Mouse (Mus musculus) hindbrain, embryonic 16.5 days (tissue): ENCODE measurements around the gene Mxra8. TPM values are rescaled to one million over a fixed set of nuclear protein-coding genes. Genes with fewer than 3 reads are reported as not detected.

Experiments used
- ATAC-seq: fragments of 200-750 bp; cut with Nextera tagmentation; 2 replicates; pipeline ENCODE4 v1.8.0; 2017; ENCODE audit warnings: moderate TSS enrichment, moderate library complexity
- H3K27ac ChIP-seq: fragments of 300-500 bp; sonication (generic); 2 replicates; pipeline ENCODE4 v1.5.1; 2014; ENCODE audit warnings: low read depth, mild to moderate bottlenecking, control low read depth, low read length, moderate library complexity
- H3K27me3 ChIP-seq: fragments of 300-500 bp; sonication (generic); replicated peaks from 2 replicates; pipeline ENCODE4 v1.6.1; 2014; ENCODE audit warnings: low read length; ENCODE audit not compliant: control insufficient read depth, insufficient read depth
- H3K36me3 ChIP-seq: fragments of 300-500 bp; sonication (generic); 2 replicates; pipeline ENCODE4 v1.6.1; 2014; ENCODE audit warnings: mild to moderate bottlenecking, low read length, moderate library complexity, mixed read lengths; ENCODE audit not compliant: control insufficient read depth, insufficient read depth
- H3K4me1 ChIP-seq: fragments of 300-500 bp; sonication (generic); 2 replicates; pipeline ENCODE4 v1.6.1; 2014; ENCODE audit warnings: low read depth, low read length; ENCODE audit not compliant: control insufficient read depth, insufficient read depth
- H3K4me2 ChIP-seq: fragments of 300-500 bp; sonication (generic); 2 replicates; pipeline ENCODE4 v1.6.1; 2014; ENCODE audit warnings: mild to moderate bottlenecking, low read length, control low read depth, moderate library complexity
- H3K4me3 ChIP-seq: fragments of 300-500 bp; sonication (generic); 2 replicates; pipeline ENCODE4 v1.5.1; 2014; ENCODE audit warnings: mild to moderate bottlenecking, low read length, control low read depth, moderate library complexity
- H3K9ac ChIP-seq: fragments of 300-500 bp; sonication (generic); 2 replicates; pipeline ENCODE4 v1.6.1; 2014; ENCODE audit warnings: low read depth, mild to moderate bottlenecking, control low read depth, low read length, moderate library complexity
- H3K9me3 ChIP-seq: fragments of 300-500 bp; sonication (generic); 2 replicates; pipeline ENCODE4 v1.6.1; 2014; ENCODE audit warnings: mild to moderate bottlenecking, low read length, moderate library complexity; ENCODE audit not compliant: control insufficient read depth
- WGBS: fragments of 180-500 bp; shearing (Covaris S2); extraction: QIAGEN DNeasy Blood & Tissue Kit; methylation state at CpG from one replicate; pipeline ENCODE4 v1.1.7; 2014; 5-methylcytosine and 5-hydroxymethylcytosine counted together
- polyA plus RNA-seq: library from polyadenylated mRNA; unstranded; fragments of >200 nt; fragmentation: Nextera tagmentation; extraction: Ambion mirVana; gene quantifications from 2 replicates; pipeline ENCODE4 v1.2.1, GENCODE M21; 2015

The Mxra8 gene
- polyA plus RNA-seq = 35.7 and 36.5 TPM in 2 replicates

DNA sequence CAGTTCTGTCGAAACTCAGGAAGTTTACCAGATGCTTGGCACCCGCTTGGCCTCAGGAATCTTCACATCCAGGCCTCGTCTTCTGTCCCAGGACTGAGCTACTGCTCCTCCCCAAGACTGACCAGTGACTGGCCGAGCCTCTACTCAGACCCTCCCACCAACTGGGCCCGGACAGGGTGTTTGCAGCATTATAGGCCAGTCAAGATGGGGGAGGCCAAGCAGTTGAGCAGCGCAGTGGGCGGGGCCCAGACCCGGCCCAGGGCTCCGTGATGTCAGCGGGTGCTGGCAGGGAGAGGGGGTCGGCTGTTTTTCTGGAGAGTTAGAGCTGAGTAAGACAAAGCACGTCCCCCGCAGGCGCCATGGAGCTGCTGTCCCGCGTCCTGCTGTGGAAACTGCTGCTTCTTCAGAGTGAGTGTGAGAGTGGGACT is at the start of gene Mxra8:
TSS of gene Mxra8 (plus strand) at position 198 of the 428 bp plus-strand sequence.
- WGBS = 3% methylated on average over 16 of the region's 16 CpGs
- H3K36me3 ChIP-seq = no peaks in the 10 kb centered on the region
- ATAC-seq = peak; percentile 63
- peaks cover 9% of the 10 kb centered on the region; the same call in 1 of the 2 replicates for H3K4me1 ChIP-seq
- H3K4me2 ChIP-seq = peak within 1 kb of the TSS; percentile 65
- peak within 1 kb of the TSS; percentile 37 for H3K4me3 ChIP-seq
- no peaks in the 10 kb centered on the region for H3K27me3 ChIP-seq
- peak within 1 kb of the TSS; percentile 35; the same call in 1 of the 2 replicates for H3K27ac ChIP-seq
- H3K9ac ChIP-seq = peak within 1 kb of the TSS; percentile 36; the same call in 1 of the 2 replicates
- H3K9me3 ChIP-seq = no peaks in the 10 kb centered on the region

DNA sequence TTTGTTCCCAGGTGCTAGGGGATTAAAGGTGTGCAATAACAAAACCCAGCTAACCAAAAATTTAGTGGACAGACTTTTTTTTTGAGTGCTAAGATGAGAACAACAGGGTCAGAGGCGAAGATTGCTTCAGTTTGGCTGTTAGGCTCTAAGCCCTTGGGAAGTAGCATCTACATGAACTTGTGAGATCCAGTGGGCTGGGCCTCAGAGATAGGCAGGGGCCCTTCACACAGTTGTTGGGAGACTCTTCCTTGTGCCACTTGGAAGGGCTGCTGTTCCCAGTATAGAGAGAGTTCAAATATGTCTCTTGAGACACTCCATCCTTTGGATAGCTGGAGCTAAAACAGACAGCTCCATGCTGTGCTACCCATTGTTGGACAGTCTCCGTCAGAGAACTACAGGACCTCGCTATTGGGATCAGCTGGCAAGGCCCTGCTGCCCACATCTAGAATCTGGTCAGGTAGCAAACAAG is 49.4 kb upstream of the Mxra8 start, which contains the start of gene Ankrd65:
TSS of gene Ankrd65 (plus strand) at position 419 of the 469 bp plus-strand sequence.
- ATAC-seq = no peak
- Histone ChIP-seq H3K9ac (no peak within 1 kb of the TSS), H3K4me3 (no peak within 1 kb of the TSS), H3K27ac (no peak within 1 kb of the TSS), H3K36me3 (no peaks in the 10 kb centered on the region), H3K4me2 (no peak within 1 kb of the TSS), H3K27me3 (no peaks in the 10 kb centered on the region), H3K9me3 (no peaks in the 10 kb centered on the region), H3K4me1 (no peaks in the 10 kb centered on the region)
- WGBS = 64% methylated on average over 3 of the region's 3 CpGs

DNA sequence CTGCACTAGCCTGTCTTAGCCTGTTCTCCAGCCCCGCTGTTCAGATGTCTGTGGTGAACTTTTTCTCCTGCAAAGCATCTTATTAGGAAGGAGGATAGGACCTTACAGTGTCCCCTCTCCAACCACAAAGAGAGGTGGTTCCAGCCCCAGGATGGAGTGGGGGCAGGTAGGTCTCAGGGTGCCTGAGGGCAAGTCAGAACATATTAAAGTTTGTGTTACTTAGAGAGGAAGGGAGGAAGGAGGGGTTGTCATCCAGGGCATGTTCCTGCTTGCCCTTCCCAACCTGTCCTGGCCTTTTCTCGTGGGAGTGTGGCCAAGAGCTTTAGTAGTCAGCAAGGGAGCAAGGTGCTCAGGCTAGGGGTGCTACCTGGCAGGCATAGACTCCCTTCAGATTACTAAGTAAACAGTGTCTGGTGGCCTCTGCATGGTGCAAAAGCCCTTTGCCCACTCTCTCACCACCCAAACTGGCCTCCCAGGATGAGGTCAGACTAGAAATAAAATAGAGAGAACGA is 48.8 kb upstream of the Mxra8 start:
- no peak overlapping the region for H3K27ac ChIP-seq
- WGBS = 67% methylated on average over 3 of the region's 3 CpGs
- no peaks in the 10 kb centered on the region for H3K9me3 ChIP-seq

DNA sequence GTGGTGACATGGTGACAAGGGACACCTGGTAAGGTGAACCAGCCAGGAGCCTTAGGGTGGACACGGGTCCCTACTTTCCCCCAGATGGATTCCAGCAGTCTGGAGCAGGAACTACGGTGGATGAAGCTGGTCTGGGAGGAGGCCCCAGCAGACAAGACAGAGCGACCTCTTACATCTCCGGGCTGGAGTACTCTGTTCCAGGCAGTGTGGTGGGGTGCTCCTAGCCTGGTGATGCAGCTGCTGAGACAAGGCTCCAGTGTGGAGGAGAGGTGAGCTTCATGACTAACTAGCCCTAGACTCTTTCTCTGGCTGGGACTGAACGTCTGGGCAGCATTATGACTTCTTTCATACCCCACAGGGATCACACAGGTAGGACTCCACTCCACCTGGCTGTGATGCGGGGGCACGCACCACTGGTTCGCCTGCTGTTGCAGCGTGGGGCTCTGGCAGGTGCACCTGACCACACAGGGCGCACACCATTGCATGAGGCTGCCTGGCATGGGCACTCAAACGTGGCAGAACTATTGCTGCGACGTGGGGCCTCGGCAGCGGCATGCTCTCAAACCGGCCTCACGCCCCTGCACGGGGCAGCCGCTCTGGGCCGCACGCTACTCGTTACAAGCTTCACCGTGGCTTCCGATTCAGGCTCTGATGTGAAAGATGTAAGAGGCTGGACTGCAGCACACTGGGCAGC is 48.1 kb upstream of the Mxra8 start:
- no peak for ATAC-seq
- H3K36me3 ChIP-seq = no peaks in the 10 kb centered on the region
- WGBS = 78% methylated on average over 24 of the region's 24 CpGs
- no peak overlapping the region for H3K9ac ChIP-seq
- no peaks in the 10 kb centered on the region for H3K9me3 ChIP-seq
- no peak overlapping the region for H3K27ac ChIP-seq
- H3K4me1 ChIP-seq = no peaks in the 10 kb centered on the region
- no peaks in the 10 kb centered on the region for H3K27me3 ChIP-seq
- H3K4me3 ChIP-seq = no peak overlapping the region
- no peak overlapping the region for H3K4me2 ChIP-seq

More for the DNA sequence above, 48.8 kb upstream of the Mxra8 start:
- H3K9ac ChIP-seq = no peak overlapping the region
- no peaks in the 10 kb centered on the region for H3K36me3 ChIP-seq
- no peak overlapping the region for H3K4me2 ChIP-seq
- H3K4me3 ChIP-seq = no peak overlapping the region
- ATAC-seq = no peak
- H3K4me1 ChIP-seq = no peaks in the 10 kb centered on the region
- H3K27me3 ChIP-seq = no peaks in the 10 kb centered on the region

- Histone ChIP-seq H3K27me3 (no peaks in the 10 kb centered on the region; the same call in 1 of the 2 replicates), H3K9ac (no peak overlapping the region), H3K9me3 (no peaks in the 10 kb centered on the region), H3K4me1 (no peaks in the 10 kb centered on the region), H3K4me2 (no peak overlapping the region), H3K27ac (no peak overlapping the region), H3K4me3 (no peak overlapping the region), H3K36me3 (no peaks in the 10 kb centered on the region)
- ATAC-seq = no peak
- WGBS = 85% methylated on average over 2 of the region's 2 CpGs
Measured at GRCm38 (mm10) chr4:155793730-155794129, 45.8 kb upstream of the Mxra8 start.

GRCm38 (mm10) chr4:155802075-155802474 is 37.4 kb upstream of the Mxra8 start:
- no peak overlapping the region for H3K27ac ChIP-seq
- no peaks in the 10 kb centered on the region for H3K27me3 ChIP-seq
- H3K4me2 ChIP-seq = no peak overlapping the region
- no peak overlapping the region for H3K9ac ChIP-seq
- WGBS = 100% methylated on average over 1 of the region's 1 CpGs
- ATAC-seq = no peak
- H3K4me3 ChIP-seq = no peak overlapping the region
- H3K4me1 ChIP-seq = peaks cover 14% of the 10 kb centered on the region
- peaks cover 4% of the 10 kb centered on the region; the same call in 1 of the 2 replicates for H3K36me3 ChIP-seq
- H3K9me3 ChIP-seq = no peaks in the 10 kb centered on the region

- peak within 1 kb of the TSS; percentile 93 for H3K4me3 ChIP-seq
- H3K9ac ChIP-seq = peak within 1 kb of the TSS; percentile 89
- no peaks in the 10 kb centered on the region for H3K9me3 ChIP-seq
- peak within 1 kb of the TSS; percentile 82 for H3K4me2 ChIP-seq
- 6% methylated on average over 12 of the region's 12 CpGs for WGBS
- no peaks in the 10 kb centered on the region for H3K27me3 ChIP-seq
- peak; percentile 80 for ATAC-seq
- H3K4me1 ChIP-seq = peaks cover 14% of the 10 kb centered on the region
- H3K27ac ChIP-seq = peak within 1 kb of the TSS; percentile 77
- H3K36me3 ChIP-seq = peaks cover 9% of the 10 kb centered on the region
Measured at GRCm38 (mm10) chr4:155802741-155803339, 36.6 kb upstream of the Mxra8 start, which contains the start of gene Mrpl20. Gene Mrpl20, plus strand, starts transcription at chr4:155802878.

DNA sequence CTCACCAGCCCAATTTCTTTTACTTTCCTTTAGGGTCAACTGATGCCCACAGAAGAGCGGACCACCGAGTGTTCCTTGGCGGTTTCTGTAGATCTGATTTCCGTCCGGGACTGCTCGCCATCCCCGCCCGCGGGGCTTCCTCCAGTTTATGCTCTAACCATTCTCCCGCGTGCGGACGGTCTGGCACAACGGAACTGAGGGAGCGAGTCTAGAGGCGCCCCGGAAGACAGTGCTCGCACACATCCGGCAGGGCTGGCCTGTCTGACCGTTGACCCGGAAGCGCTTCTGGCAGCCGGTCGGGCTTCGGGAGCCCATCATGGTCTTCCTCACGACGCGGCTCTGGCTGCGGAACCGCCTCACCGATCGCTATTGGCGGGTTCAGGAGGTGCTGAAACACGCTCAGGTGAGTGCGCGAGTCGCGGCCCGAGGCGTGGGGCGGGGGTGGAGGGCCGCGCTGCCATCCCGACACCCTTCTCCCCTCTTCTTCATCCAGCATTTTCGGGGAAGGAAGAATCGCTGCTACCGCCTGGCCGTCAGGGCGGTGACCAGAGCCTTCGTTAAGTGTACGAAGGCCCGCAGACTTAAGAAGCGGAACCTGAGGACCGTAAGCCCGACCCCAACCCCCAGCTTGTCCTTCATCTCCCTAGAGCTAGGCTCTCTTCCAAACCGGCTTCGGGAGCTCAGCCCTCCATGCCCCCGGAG is 36.0 kb upstream of the Mxra8 start:
- peak overlapping the region; percentile 89 for H3K9ac ChIP-seq
- WGBS = under 1% methylated on average over 54 of the region's 58 CpGs
- ATAC-seq = peak; percentile 98
- H3K4me3 ChIP-seq = peak overlapping the region; percentile 93
- H3K9me3 ChIP-seq = no peaks in the 10 kb centered on the region
- H3K27me3 ChIP-seq = no peaks in the 10 kb centered on the region
- H3K36me3 ChIP-seq = peaks cover 12% of the 10 kb centered on the region
- peak overlapping the region; percentile 82 for H3K4me2 ChIP-seq
- peaks cover 14% of the 10 kb centered on the region for H3K4me1 ChIP-seq
- peak overlapping the region; percentile 77 for H3K27ac ChIP-seq
